Mouse (Mus musculus): Measurements from ENCODE around the gene Pla2g7. TPM values are rescaled to one million over a fixed set of nuclear protein-coding genes. Genes with fewer than 3 reads are reported as not detected.

The Pla2g7 gene
- polyA plus RNA-seq, 1 experiment from 2014 or later = 8.4 TPM

DNA sequence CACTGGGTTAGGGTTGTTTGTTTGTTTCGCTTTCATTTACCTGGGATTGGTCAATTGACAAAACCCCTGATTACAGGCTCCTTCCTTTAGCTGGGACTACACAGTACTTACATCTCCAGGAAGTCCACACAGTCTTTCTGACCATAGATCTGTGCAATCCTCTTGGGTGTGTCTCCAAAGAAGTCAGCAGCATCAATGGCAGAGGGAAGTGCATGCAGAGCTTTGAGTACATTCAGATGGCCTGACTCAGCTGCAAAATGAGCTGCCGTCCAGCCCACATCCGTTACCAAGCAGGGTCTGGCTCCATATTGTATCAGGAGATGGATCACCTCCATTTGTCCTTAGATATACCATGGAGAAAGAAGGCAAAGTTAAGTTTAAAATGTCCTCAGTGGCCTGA, 29.1 kb upstream of the Pla2g7 start:
- H3K4me2 ChIP-seq (replicated peaks; ENCODE audit: low read depth, low read length) = no peak overlapping the region
- no peaks in the 10 kb centered on the region for H3K27me3 ChIP-seq (ENCODE audit: control insufficient read depth, insufficient read depth, low read length)
- no peak overlapping the region for H3K4me3 ChIP-seq (ENCODE audit: low read depth, low read length)

DNA sequence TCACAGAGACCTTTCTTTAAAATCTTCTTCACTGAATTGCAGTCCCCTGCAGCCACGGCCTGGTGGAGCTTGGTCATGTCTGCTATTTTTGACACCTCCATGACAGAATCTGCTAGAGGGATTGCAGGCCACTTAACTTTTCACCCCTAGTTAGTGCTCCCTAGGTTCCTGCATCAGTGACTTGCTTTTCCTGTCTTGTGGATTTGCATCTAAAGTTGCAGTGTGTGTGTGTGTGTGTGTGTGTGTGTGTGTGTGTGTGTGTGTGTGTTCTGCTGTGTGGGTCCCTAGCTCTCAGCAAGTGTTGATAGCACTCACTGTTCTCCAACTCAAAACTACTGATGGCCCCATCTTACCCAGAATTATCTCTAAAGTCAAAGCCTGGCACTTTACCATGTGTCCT, 24.4 kb upstream of the Pla2g7 start, which contains the start of gene Ankrd66:
Gene Ankrd66, minus strand, starts transcription at position 101 of the 400 bp plus-strand sequence.
- no peaks in the 10 kb centered on the region for H3K9me3 ChIP-seq (ENCODE audit: control insufficient read depth, low read depth, low read length)
- H3K4me2 ChIP-seq (replicated peaks; ENCODE audit: low read depth, low read length) = no peak within 1 kb of the TSS
- no peaks in the 10 kb centered on the region for H3K27me3 ChIP-seq (ENCODE audit: control insufficient read depth, insufficient read depth, low read length)
- no peak within 1 kb of the TSS for H3K9ac ChIP-seq (replicated peaks; ENCODE audit: low read depth, low read length)
- no peak within 1 kb of the TSS for H3K4me3 ChIP-seq (ENCODE audit: low read depth, low read length)
- ATAC-seq (ENCODE audit: insufficient number of reproducible peaks, insufficient read depth, low FRiP score, low read depth) = no peak
- H3K4me1 ChIP-seq (ENCODE audit: control insufficient read depth, insufficient read depth, low read length) = no peaks in the 10 kb centered on the region
- no peaks in the 10 kb centered on the region for H3K36me3 ChIP-seq (ENCODE audit: control insufficient read depth, insufficient read depth, low read length)
- no peak within 1 kb of the TSS for H3K27ac ChIP-seq (ENCODE audit: low read length)
- WGBS = 25% methylated on average over 1 of the region's 1 CpGs

More for the DNA sequence above, 29.1 kb upstream of the Pla2g7 start:
- H3K27ac ChIP-seq (ENCODE audit: low read length) = no peak overlapping the region
- ATAC-seq (ENCODE audit: insufficient number of reproducible peaks, insufficient read depth, low FRiP score, low read depth) = no peak
- 84% methylated on average over 3 of the region's 3 CpGs for WGBS
- H3K9ac ChIP-seq (replicated peaks; ENCODE audit: low read depth, low read length) = no peak overlapping the region
- no peaks in the 10 kb centered on the region for H3K36me3 ChIP-seq (ENCODE audit: control insufficient read depth, insufficient read depth, low read length)
- H3K9me3 ChIP-seq (ENCODE audit: control insufficient read depth, low read depth, low read length) = no peaks in the 10 kb centered on the region
- H3K4me1 ChIP-seq (ENCODE audit: control insufficient read depth, insufficient read depth, low read length) = no peaks in the 10 kb centered on the region; the same call in 1 of the 2 replicates

DNA sequence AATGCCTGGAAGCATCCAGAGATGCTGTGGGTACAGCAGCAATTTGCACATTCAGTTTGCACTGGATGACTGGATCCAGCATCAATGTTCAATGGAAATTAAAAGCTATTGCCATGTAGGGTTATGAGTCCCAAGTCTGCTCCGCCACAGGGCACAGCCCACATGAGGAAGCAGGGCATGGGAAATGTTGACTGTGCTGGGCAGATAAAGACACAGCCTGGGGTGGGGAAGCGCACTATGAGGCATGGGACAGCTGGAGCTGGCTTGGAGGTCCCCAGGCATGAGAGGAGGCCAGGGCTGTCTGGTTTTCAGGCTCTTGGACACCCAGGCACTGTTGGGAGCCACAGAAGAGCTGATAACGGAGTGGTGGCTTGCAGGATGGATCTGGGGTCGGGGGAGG, 23.9 kb upstream of the Pla2g7 start:
- no peaks in the 10 kb centered on the region for H3K27me3 ChIP-seq (ENCODE audit: control insufficient read depth, insufficient read depth, low read length)
- 84% methylated on average over 4 of the region's 4 CpGs for WGBS
- no peak for ATAC-seq (ENCODE audit: insufficient number of reproducible peaks, insufficient read depth, low FRiP score, low read depth)
- H3K4me3 ChIP-seq (ENCODE audit: low read depth, low read length) = no peak overlapping the region
- no peak overlapping the region for H3K27ac ChIP-seq (ENCODE audit: low read length)
- no peak overlapping the region for H3K4me2 ChIP-seq (replicated peaks; ENCODE audit: low read depth, low read length)
- H3K4me1 ChIP-seq (ENCODE audit: control insufficient read depth, insufficient read depth, low read length) = no peaks in the 10 kb centered on the region
- H3K9ac ChIP-seq (replicated peaks; ENCODE audit: low read depth, low read length) = no peak overlapping the region
- H3K36me3 ChIP-seq (ENCODE audit: control insufficient read depth, insufficient read depth, low read length) = no peaks in the 10 kb centered on the region
- no peaks in the 10 kb centered on the region for H3K9me3 ChIP-seq (ENCODE audit: control insufficient read depth, low read depth, low read length)

DNA sequence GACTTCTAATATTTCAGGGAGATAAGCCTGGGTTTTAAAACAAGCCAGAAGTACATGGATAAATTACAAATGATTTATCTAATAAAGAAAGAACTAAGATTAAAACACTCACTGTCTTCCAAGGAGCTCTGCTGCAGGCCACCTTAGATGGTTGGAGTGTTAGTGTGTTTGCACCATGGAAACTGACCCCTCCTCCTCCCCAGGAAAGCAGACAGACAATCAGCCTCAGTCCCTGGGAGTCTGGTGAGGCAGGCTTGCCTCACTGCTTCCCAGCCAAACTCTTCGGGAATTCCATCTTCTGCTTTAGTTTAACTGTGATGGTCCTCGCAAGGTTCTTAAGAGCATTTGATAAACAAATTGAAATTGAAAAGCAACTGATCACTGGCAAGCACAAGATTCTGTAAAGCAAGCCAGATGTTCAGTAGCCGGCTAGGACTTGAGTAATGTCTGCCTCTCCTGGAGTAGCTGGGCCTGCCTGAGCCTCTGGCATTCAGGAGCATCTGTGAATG, 16.7 kb upstream of the Pla2g7 start:
- no peak overlapping the region for H3K9ac ChIP-seq (replicated peaks; ENCODE audit: low read depth, low read length)
- no peak overlapping the region for H3K27ac ChIP-seq (ENCODE audit: low read length)
- H3K36me3 ChIP-seq (ENCODE audit: control insufficient read depth, insufficient read depth, low read length) = no peaks in the 10 kb centered on the region
- no peak overlapping the region for H3K4me2 ChIP-seq (replicated peaks; ENCODE audit: low read depth, low read length)
- no peaks in the 10 kb centered on the region for H3K4me1 ChIP-seq (ENCODE audit: control insufficient read depth, insufficient read depth, low read length)
- no peak overlapping the region for H3K4me3 ChIP-seq (ENCODE audit: low read depth, low read length)
- no peaks in the 10 kb centered on the region for H3K27me3 ChIP-seq (ENCODE audit: control insufficient read depth, insufficient read depth, low read length)
- WGBS = 30% methylated on average over 3 of the region's 3 CpGs
- H3K9me3 ChIP-seq (ENCODE audit: control insufficient read depth, low read depth, low read length) = no peaks in the 10 kb centered on the region
- no peak for ATAC-seq (ENCODE audit: insufficient number of reproducible peaks, insufficient read depth, low FRiP score, low read depth)

DNA sequence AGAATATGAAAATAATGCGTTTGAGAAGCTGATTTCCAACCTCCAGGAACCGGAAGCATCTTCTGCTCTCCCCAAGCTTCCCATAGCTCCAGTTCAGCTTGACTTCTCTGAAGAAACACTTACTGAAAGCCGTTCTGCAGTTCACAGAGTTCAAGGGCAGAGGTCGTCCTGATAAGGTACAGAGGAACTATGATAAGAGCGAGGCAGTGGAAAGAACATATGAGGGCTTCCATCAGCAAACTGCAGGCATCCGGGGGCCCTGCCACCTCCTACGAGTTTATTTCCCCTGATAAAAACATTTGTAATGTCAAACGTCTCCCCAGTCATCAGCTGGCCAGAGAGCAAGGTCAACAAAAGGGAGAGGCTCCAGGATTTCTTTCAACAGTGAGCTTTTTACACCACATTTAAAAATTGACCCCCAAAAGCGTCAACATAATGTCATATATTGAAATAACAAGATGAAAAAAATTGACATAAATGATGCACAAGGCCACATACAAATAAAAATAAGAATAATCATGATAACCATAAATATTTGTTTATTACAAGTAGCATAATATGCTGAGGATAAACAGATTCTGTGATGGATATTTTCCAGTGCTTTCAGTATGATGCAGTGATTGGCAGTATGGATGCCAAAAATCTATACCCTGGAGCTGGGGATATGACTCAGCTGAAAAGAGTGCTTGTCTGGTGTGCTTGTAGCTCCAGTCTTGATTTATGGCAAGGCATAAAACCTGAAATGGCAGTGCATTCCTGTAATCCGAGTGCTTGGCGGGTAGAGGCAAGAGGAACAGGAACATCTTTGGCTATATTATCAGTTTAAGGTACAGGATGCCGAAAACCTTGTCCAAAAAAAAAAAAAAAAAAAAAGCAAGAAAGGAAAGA, 13.1 kb upstream of the Pla2g7 start:
- no peak overlapping the region for H3K9ac ChIP-seq (replicated peaks; ENCODE audit: low read depth, low read length)
- H3K4me1 ChIP-seq (ENCODE audit: control insufficient read depth, insufficient read depth, low read length) = no peaks in the 10 kb centered on the region
- no peaks in the 10 kb centered on the region for H3K27me3 ChIP-seq (ENCODE audit: control insufficient read depth, insufficient read depth, low read length)
- H3K4me2 ChIP-seq (replicated peaks; ENCODE audit: low read depth, low read length) = no peak overlapping the region
- H3K4me3 ChIP-seq (ENCODE audit: low read depth, low read length) = no peak overlapping the region
- 0 out of 2 replicates have a peak, but pooled peaks have one; percentile 56 for ATAC-seq (ENCODE audit: insufficient number of reproducible peaks, insufficient read depth, low FRiP score, low read depth)
- H3K27ac ChIP-seq (ENCODE audit: low read length) = no peak overlapping the region
- WGBS = 36% methylated on average over 12 of the region's 12 CpGs
- no peaks in the 10 kb centered on the region for H3K9me3 ChIP-seq (ENCODE audit: control insufficient read depth, low read depth, low read length)
- no peaks in the 10 kb centered on the region for H3K36me3 ChIP-seq (ENCODE audit: control insufficient read depth, insufficient read depth, low read length)

DNA sequence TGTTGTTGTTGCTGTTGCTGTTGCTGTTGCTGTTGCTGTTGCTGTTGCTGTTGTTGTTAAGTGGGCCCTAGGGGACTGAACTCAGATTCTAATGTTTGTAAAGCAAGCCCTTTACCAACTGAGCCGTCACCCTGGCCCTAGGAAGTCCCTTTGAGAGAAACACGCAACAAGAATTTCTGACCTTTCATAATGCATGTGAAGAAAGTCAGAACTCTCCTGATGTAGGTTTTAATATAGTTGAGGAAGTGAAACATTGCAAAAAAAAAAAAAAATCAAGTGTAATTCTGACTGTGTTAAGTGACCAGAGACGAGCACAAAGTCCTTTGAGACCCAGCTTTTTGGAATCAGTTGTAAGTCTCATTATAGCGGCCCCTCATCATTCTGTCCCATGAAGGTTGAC, 10.8 kb upstream of the Pla2g7 start:
- Histone ChIP-seq H3K9ac (replicated peaks; ENCODE audit: low read depth, low read length) (no peak overlapping the region), H3K27ac (ENCODE audit: low read length) (no peak overlapping the region), H3K4me3 (ENCODE audit: low read depth, low read length) (no peak overlapping the region), H3K27me3 (ENCODE audit: control insufficient read depth, insufficient read depth, low read length) (no peaks in the 10 kb centered on the region), H3K4me2 (replicated peaks; ENCODE audit: low read depth, low read length) (no peak overlapping the region), H3K36me3 (ENCODE audit: control insufficient read depth, insufficient read depth, low read length) (no peaks in the 10 kb centered on the region), H3K9me3 (ENCODE audit: control insufficient read depth, low read depth, low read length) (no peaks in the 10 kb centered on the region), H3K4me1 (ENCODE audit: control insufficient read depth, insufficient read depth, low read length) (no peaks in the 10 kb centered on the region)
- 90% methylated on average over 4 of the region's 4 CpGs for WGBS
- no peak for ATAC-seq (ENCODE audit: insufficient number of reproducible peaks, insufficient read depth, low FRiP score, low read depth)

DNA sequence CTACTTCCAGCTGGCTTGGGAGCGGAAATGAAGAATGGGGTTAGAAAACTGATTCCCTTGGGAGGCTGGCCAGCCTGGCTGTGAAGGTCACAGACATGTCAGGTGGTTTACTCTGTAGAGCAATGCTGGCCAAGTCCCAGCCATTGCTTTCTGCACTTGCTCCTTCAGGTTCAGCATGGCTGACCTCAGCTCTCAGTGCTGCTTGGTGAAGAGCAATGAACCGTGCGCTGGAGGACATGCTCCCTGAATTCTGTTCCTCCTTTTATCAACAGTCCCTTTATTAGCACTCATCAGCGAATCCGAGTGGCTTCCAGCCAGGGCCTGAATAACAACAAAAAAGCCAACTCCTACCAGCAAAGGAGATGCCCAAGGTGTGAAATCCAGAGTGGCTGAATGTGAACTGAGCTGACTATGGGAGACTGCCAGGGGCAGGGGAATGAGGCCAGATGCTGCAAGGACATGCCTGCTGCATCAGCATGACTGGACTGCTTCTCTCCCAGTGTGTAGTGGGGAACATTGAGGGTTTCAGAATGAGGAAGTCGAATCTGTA, 10.3 kb upstream of the Pla2g7 start:
- Histone ChIP-seq H3K27ac (ENCODE audit: low read length) (no peak overlapping the region), H3K4me2 (replicated peaks; ENCODE audit: low read depth, low read length) (no peak overlapping the region), H3K36me3 (ENCODE audit: control insufficient read depth, insufficient read depth, low read length) (no peaks in the 10 kb centered on the region), H3K27me3 (ENCODE audit: control insufficient read depth, insufficient read depth, low read length) (no peaks in the 10 kb centered on the region), H3K4me1 (ENCODE audit: control insufficient read depth, insufficient read depth, low read length) (no peaks in the 10 kb centered on the region), H3K4me3 (ENCODE audit: low read depth, low read length) (no peak overlapping the region), H3K9ac (replicated peaks; ENCODE audit: low read depth, low read length) (no peak overlapping the region), H3K9me3 (ENCODE audit: control insufficient read depth, low read depth, low read length) (no peaks in the 10 kb centered on the region)
- ATAC-seq (ENCODE audit: insufficient number of reproducible peaks, insufficient read depth, low FRiP score, low read depth) = no peak
- 74% methylated on average over 6 of the region's 6 CpGs for WGBS

DNA sequence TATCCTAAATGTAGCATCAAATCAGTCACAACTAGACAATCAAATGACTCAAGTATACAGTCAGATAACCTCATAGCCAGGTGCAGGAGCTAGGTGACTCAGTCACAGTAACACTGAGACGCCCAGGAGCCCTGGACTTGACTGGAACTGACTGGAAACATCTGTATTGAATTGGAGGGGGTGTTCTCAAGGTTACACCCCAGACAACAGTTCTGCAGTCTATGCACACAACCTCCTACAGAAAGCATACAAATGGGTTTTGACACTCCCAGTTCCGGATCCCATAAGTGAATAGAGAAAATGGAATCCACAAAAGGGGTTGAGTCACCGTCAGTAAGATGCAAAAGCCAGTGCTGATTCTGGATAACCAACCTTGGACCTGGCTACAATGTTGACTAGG, 9.2 kb upstream of the Pla2g7 start:
- Histone ChIP-seq H3K4me3 (ENCODE audit: low read depth, low read length) (no peak overlapping the region), H3K9me3 (ENCODE audit: control insufficient read depth, low read depth, low read length) (no peaks in the 10 kb centered on the region), H3K27ac (ENCODE audit: low read length) (no peak overlapping the region), H3K36me3 (ENCODE audit: control insufficient read depth, insufficient read depth, low read length) (no peaks in the 10 kb centered on the region), H3K4me2 (replicated peaks; ENCODE audit: low read depth, low read length) (no peak overlapping the region), H3K27me3 (ENCODE audit: control insufficient read depth, insufficient read depth, low read length) (no peaks in the 10 kb centered on the region), H3K4me1 (ENCODE audit: control insufficient read depth, insufficient read depth, low read length) (no peaks in the 10 kb centered on the region), H3K9ac (replicated peaks; ENCODE audit: low read depth, low read length) (no peak overlapping the region)
- 71% methylated on average over 3 of the region's 3 CpGs for WGBS
- no peak for ATAC-seq (ENCODE audit: insufficient number of reproducible peaks, insufficient read depth, low FRiP score, low read depth)
